Mouse (Mus musculus) olfactory bulb, adult 2 months (tissue): Measurements from ENCODE around the gene Pde6b. TPM values are rescaled to one million over a fixed set of nuclear protein-coding genes. Genes with fewer than 3 reads are reported as not detected.

Experiments
- H3K27ac ChIP-seq: fragments of 200-500 bp; 2 replicates; pipeline ENCODE4 v1.5.1; 2012; ENCODE audit warnings: low read depth, low read length; ENCODE audit not compliant: insufficient read depth
- H3K4me1 ChIP-seq: fragments of 200-500 bp; 2 replicates; pipeline ENCODE4 v1.6.1; 2012; ENCODE audit warnings: low read length; ENCODE audit not compliant: control insufficient read depth, insufficient read depth
- H3K4me3 ChIP-seq: fragments of 200-500 bp; 2 replicates; pipeline ENCODE4 v1.5.1; 2012; ENCODE audit warnings: mild to moderate bottlenecking, low read depth, low read length, moderate library complexity; ENCODE audit not compliant: insufficient read depth
- CTCF ChIP-seq: fragments of 200-500 bp; IDR thresholded peaks from 2 replicates; pipeline ENCODE4 v1.5.1; 2012; ENCODE audit warnings: low read depth, mild to moderate bottlenecking, low read length, moderate library complexity; ENCODE audit not compliant: insufficient read depth
- POLR2A ChIP-seq: fragments of 200-500 bp; IDR thresholded peaks from 2 replicates; pipeline ENCODE4 v1.6.1; 2012; ENCODE audit warnings: mild to moderate bottlenecking, low read depth, low read length, moderate library complexity; ENCODE audit not compliant: insufficient read depth
- WGBS: fragments of 180-500 bp; shearing (Covaris S2); methylation state at CpG from one replicate; pipeline ENCODE4 v1.1.7; 2018; 5-methylcytosine and 5-hydroxymethylcytosine counted together
- polyA plus RNA-seq: library from polyadenylated mRNA; stranded (reverse); fragments of >200 nt; gene quantifications from 2 replicates; pipeline ENCODE4 v1.2.4, GENCODE M21; 2012; ENCODE audit warnings: low replicate concordance; ENCODE audit not compliant: missing spikeins, insufficient read depth, insufficient read length

Pde6b gene
- polyA plus RNA-seq, 1 experiment, result not detected

GRCm38 (mm10) chr5:108469617-108470016, 81.4 kb downstream of the Pde6b start:
- TF ChIP-seq CTCF (no peak), POLR2A (no peak)

GRCm38 (mm10) chr5:108473737-108474136, 85.5 kb downstream of the Pde6b start:
- Histone ChIP-seq H3K4me1 (peaks cover 2% of the 10 kb centered on the region; the same call in 1 of the 2 replicates), H3K4me3 (no peak overlapping the region), H3K27ac (no peak overlapping the region)
- no peak for TF ChIP-seq POLR2A
- no peak for TF ChIP-seq CTCF
- WGBS, result 82% methylated on average over 4 of the region's 4 CpGs

More at GRCm38 (mm10) chr5:108469617-108470016, 81.4 kb downstream of the Pde6b start:
- H3K27ac ChIP-seq, result no peak overlapping the region
- peaks cover 2% of the 10 kb centered on the region; the same call in 1 of the 2 replicates for H3K4me1 ChIP-seq
- no peak overlapping the region for H3K4me3 ChIP-seq
- WGBS, result 59% methylated on average over 7 of the region's 7 CpGs

DNA sequence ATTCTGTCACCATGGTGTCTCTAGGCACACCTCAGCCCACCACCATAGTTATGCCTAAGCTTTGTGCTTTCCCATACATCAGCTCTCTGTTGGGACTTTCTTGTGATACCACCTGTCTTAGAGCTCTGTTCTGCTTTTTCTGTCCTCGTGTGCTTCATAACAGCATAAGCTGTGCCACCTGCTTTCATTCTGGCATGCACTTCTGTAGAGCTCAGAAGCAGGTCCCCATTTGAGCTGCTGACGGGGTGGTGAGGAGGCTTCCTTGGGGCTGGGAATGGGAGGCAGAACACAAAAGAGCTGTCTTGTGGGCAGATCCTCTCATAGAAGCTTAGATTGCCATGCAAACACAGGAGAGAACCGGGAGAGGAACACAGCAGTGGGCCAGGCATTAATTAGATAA, 87.8 kb downstream of the Pde6b start:
- Histone ChIP-seq H3K4me3 (no peak overlapping the region), H3K27ac (no peak overlapping the region), H3K4me1 (no peaks in the 10 kb centered on the region)
- TF ChIP-seq POLR2A (no peak), CTCF (no peak)
- WGBS, result 51% methylated on average over 3 of the region's 3 CpGs

Other genes starting within 250 kb of the Pde6b start
- not detected in 2 replicates for gene Dr1, start 119.5 kb upstream of the Pde6b start, polyA plus RNA-seq
- gene Pigg, start 75.8 kb upstream of the Pde6b start, polyA plus RNA-seq, result not detected in 2 replicates
- not detected in 2 replicates for gene Gm42517, start 20.5 kb upstream of the Pde6b start, polyA plus RNA-seq
- not detected in 2 replicates for gene Atp5k, start 46.1 kb downstream of the Pde6b start, polyA plus RNA-seq
- not detected in 2 replicates for gene Mfsd7a, start 60.5 kb downstream of the Pde6b start, polyA plus RNA-seq
- 59.2 TPM in 1 of 2 replicates, not detected in the other for gene Pcgf3, start 72.8 kb downstream of the Pde6b start, polyA plus RNA-seq
- gene Cplx1, start 161.6 kb downstream of the Pde6b start, polyA plus RNA-seq, result 281 and 534 TPM in 2 replicates
- gene Gak, start 241.4 kb downstream of the Pde6b start, polyA plus RNA-seq, result 581 TPM in 1 of 2 replicates, not detected in the other
- not detected in 2 replicates for gene Tmem175, start 241.4 kb downstream of the Pde6b start, polyA plus RNA-seq